Mouse (Mus musculus): ENCODE data around the gene G0s2.
"Not testable (repeated sequence)": the region's sequence is repeated elsewhere in the genome, so short reads cannot be mapped to it uniquely, and the experiment has no call there.

G0s2 gene

GRCm38 (mm10) chr1:193253895-193254294 lies 19.1 kb downstream of the G0s2 start:
- DNase-seq (ENCODE audit: low spot score in 2 of 2) = not testable (repeated sequence)

GRCm38 (mm10) chr1:193252616-193253015 lies 20.4 kb downstream of the G0s2 start:
- DNase-seq (ENCODE audit: low spot score in 2 of 2) = no peak

DNA sequence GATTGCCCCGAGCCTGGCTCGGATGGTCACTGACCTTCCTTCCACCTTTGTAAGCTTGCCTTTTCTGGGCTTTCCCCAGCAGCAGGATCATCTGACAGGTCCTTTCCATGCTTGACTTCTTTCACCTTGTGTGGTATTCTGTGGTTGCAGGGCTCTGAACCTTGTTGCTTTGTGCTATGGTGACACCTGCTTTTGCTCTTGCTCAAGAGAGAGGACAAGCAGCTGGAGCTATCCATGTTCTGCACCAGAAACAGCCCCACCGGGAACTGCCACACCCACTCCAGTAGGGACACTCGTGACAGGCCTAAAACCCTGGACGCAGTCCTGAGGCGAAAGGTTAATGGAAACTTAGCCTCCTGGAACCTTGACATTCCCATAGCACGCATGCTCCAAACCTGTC lies 21.6 kb downstream of the G0s2 start:
- DNase-seq (ENCODE audit: low spot score in 2 of 2) = no peak

DNA sequence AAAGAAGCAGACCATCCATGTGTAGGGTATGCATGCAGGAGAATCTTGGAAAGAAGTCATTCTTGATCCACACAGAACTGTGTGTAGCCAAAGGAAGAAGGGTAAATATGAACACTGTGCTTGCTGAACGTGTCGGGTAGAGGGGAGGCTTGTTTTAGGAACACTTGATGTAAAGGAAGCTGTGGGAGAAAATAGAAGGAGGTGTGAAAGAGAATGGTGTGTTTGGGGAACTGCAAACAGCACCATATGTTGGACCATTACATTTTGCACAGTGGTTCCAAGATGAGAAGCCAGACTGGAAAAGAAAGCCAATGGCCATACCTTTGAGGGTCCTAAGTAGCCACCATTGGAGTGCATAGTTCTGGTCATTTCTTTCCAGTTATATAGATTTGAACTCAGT lies 23.0 kb downstream of the G0s2 start:
- no peak for DNase-seq (ENCODE audit: low spot score in 2 of 2)

DNA sequence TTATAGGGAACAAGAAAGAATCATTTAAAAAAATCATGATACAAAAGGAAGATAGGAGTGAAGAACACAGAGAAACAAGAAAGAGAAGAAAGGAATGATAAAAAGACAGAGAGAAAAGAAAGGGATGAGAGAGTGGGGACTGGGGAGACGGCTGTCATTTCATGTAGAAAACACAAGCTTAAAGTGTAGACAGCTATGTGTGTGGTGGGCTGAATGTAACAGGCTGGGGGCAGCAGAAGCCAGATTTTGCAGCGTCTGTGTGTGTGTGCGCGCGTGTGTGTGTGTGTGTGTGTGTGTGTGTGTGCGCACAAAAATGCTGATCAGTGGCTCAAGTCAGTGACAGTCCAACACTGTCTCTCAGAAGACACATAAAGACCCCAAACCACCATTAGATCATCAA lies 28.8 kb downstream of the G0s2 start:
- DNase-seq (ENCODE audit: low spot score in 2 of 2) = no peak

DNA sequence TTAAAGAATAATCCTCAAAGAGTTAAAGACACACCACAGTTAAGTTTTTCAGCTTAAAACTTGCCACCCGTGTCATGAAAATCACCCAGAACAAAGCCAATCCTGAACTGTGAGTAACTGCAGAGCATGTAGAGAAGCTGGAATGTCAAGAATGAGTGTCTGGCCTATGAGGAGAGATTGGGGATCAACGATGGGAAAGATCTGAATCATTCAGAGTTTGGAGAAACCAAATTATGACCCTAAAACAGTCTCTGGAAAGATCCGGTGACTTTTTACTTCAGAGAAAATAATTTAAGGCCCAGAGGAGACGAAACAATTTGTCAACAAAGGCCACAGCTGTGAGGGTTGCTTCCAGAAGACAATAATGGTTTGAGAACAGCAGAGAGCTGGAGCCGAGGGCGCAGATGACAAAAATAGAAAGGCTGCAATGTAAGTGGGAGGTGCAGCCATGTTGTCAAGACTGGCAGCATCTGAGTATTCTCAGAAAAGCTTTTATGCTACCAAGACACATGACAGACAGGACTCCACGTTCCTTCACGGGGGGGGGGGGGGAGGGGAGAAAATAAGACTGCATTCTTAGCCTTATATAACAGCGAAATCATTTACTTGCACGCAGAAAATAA lies 29.3 kb downstream of the G0s2 start:
- DNase-seq (ENCODE audit: low spot score in 2 of 2) = no peak

- DNase-seq (ENCODE audit: low spot score in 2 of 2) = peak in 1 of 2 experiments; percentile 29
Measured at GRCm38 (mm10) chr1:193242863-193243262, 30.2 kb downstream of the G0s2 start.

- DNase-seq (ENCODE audit: low spot score in 2 of 2) = no peak
Measured at GRCm38 (mm10) chr1:193242238-193242637, 30.8 kb downstream of the G0s2 start.

- DNase-seq (ENCODE audit: low spot score in 2 of 2) = no peak
Measured at GRCm38 (mm10) chr1:193241436-193241835, 31.6 kb downstream of the G0s2 start.

DNA sequence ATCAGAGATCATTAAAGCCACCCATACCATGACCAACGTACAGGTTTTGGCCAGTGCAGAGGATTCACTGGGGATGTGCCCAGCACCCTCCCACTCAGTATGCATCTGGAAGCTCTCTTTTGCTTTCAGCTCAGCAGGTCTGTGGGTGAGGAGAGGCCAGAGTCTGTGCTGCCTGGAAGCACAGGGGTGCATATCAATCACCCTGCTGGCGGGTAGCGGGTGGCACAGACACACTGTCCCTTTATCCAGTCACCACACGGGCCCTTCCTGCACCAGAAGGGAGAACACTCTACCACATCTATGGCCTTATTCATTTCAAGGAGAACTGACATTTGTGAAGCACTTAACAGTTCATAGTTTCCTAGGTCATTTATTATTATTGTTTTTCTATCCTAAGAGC lies 34.6 kb downstream of the G0s2 start:
- DNase-seq (ENCODE audit: low spot score in 2 of 2) = no peak

- no peak for DNase-seq (ENCODE audit: low spot score in 2 of 2)
Measured at GRCm38 (mm10) chr1:193234930-193235329, 38.1 kb downstream of the G0s2 start.

DNA sequence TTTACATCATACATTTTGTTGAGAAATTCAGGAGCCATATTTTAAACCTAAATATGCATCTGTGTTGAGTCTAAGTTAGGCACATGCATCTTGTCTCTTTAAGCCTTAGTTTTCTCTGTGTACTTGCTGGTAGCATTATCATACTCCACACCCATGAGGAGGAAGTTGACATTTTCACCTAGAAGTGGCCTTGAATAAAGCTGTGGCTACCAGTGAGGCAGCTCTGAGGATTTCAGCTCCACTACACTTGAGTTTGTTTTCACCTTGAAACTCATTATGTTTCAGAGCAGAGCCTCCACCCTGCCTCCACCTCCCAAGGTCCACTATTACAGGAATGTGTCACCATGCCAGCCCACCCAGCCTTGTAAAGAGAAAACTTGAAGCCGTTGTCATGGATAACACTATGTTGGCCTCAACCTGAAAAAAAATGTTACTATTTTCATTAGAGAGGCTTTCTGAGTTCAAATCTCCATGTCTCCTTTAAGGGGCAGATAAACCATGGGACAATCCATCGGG lies 38.8 kb downstream of the G0s2 start:
- DNase-seq (ENCODE audit: low spot score in 2 of 2) = no peak

GRCm38 (mm10) chr1:193232732-193233131 lies 40.3 kb downstream of the G0s2 start:
- no peak for DNase-seq (ENCODE audit: low spot score in 2 of 2)

GRCm38 (mm10) chr1:193230935-193231334 lies 42.1 kb downstream of the G0s2 start:
- DNase-seq (ENCODE audit: low spot score in 2 of 2) = no peak

DNA sequence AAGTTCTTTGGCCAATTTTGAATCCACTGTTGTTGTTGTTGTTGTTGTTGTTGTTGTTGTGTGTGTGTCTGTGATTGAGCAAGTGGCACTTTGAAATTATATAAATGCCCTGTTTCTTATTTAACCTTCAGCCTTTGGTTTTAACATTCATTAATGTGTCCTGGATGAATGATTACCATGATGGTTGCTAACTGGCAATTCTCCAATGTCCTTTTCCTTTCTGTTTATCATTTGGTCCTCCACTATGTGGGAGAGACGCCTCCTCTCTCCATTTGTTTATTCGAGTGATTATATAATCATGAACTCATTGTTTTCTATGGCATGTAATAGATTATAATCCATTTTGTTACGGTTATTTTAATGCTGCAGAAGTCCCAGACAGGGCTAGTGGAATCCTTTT lies 42.5 kb downstream of the G0s2 start:
- DNase-seq (ENCODE audit: low spot score in 2 of 2) = no peak

GRCm38 (mm10) chr1:193229570-193229969 lies 43.4 kb downstream of the G0s2 start:
- no peak for DNase-seq (ENCODE audit: low spot score in 2 of 2)

DNA sequence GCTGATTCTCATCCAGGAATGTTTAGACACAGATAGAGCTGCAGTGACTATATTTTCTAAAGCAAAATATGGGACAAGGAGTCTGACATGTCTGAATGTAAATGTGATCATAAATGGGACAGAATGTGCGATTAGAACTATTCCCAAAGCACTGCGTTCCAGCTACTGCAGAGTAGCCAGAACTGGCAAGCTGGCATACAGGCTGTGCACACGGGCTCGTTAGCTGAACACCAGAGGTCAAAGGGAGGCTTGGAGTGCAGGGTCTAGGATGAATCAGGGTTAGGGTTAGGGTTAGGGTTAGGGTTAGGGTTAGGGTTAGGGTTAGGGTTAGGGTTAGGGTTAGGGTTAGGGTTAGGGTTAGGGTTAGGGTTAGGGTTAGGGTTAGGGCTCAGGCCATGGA lies 45.5 kb downstream of the G0s2 start:
- DNase-seq (ENCODE audit: low spot score in 2 of 2) = no peak

- DNase-seq (ENCODE audit: low spot score in 2 of 2) = no peak
Measured at GRCm38 (mm10) chr1:193226724-193227522, 46.1 kb downstream of the G0s2 start.

GRCm38 (mm10) chr1:193226114-193226513 lies 46.9 kb downstream of the G0s2 start:
- DNase-seq (ENCODE audit: low spot score in 2 of 2) = no peak

DNA sequence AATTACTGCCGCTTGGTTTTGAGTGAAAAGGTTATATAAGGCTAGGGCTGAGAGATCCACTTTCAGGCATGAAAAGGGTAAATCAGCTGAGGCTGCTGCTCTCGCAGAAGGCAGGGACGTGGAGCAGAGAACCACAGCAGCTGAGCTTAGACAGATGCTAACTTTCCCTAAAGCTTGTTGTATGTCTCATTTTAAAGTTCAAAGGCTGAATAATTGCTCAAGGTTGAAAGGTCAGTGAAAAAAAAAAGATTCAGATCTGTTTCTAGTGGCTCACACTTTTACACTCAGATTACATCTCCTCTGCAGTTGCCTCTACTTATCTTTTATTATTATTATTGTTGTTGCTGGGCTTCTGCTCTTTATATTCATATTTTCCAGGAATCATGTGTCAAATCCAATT lies 47.5 kb downstream of the G0s2 start:
- no peak for DNase-seq (ENCODE audit: low spot score in 2 of 2)

Data from spleen, postnatal 10 days (tissue).